Mouse (Mus musculus) frontal cortex, postnatal 25 days (tissue): ENCODE data around the gene Ppp1r12a.
"Not testable (repeated sequence)": the region's sequence is repeated elsewhere in the genome, so short reads cannot be mapped to it uniquely, and the experiment has no call there.

Source experiments
- DNase-seq, 2 experiments: peaks; one replicate each; pipeline ENCODE4 v3.0.0; 2022; ENCODE audit warnings: low spot score in 2 of 2

Gene Ppp1r12a

GRCm38 (mm10) chr10:108198945-108199344, 37.0 kb downstream of the Ppp1r12a start:
- no peak for DNase-seq

- DNase-seq: no peak
Measured at GRCm38 (mm10) chr10:108202126-108202525, 40.1 kb downstream of the Ppp1r12a start.

GRCm38 (mm10) chr10:108203440-108203839, 41.4 kb downstream of the Ppp1r12a start:
- no peak for DNase-seq

- no peak for DNase-seq
Measured at GRCm38 (mm10) chr10:108209396-108209795, 47.4 kb downstream of the Ppp1r12a start.

GRCm38 (mm10) chr10:108224413-108224812, 62.4 kb downstream of the Ppp1r12a start:
- DNase-seq: no peak

GRCm38 (mm10) chr10:108237049-108237448, 75.1 kb downstream of the Ppp1r12a start:
- DNase-seq: no peak

GRCm38 (mm10) chr10:108239061-108239460, 77.1 kb downstream of the Ppp1r12a start:
- DNase-seq: no peak

GRCm38 (mm10) chr10:108250710-108251109, 88.7 kb downstream of the Ppp1r12a start:
- DNase-seq: no peak

GRCm38 (mm10) chr10:108251181-108251580, 89.2 kb downstream of the Ppp1r12a start:
- DNase-seq: no peak

- no peak for DNase-seq
Measured at GRCm38 (mm10) chr10:108255812-108256376, 93.9 kb downstream of the Ppp1r12a start.

GRCm38 (mm10) chr10:108260931-108261330, 98.9 kb downstream of the Ppp1r12a start:
- DNase-seq: no peak

- DNase-seq: no peak
Measured at GRCm38 (mm10) chr10:108264641-108265040, 102.6 kb downstream of the Ppp1r12a start.

- no peak for DNase-seq
Measured at GRCm38 (mm10) chr10:108271201-108271600, 109.2 kb downstream of the Ppp1r12a start.

GRCm38 (mm10) chr10:108276678-108277077, 114.7 kb downstream of the Ppp1r12a start:
- no peak for DNase-seq

GRCm38 (mm10) chr10:108277198-108277597, 115.2 kb downstream of the Ppp1r12a start:
- DNase-seq: no peak

- DNase-seq: not testable (repeated sequence)
Measured at GRCm38 (mm10) chr10:108281099-108281498, 119.1 kb downstream of the Ppp1r12a start.

GRCm38 (mm10) chr10:108282351-108282750, 120.4 kb downstream of the Ppp1r12a start:
- no peak for DNase-seq

GRCm38 (mm10) chr10:108283418-108283817, 121.4 kb downstream of the Ppp1r12a start:
- DNase-seq: no peak

GRCm38 (mm10) chr10:108283837-108284236, 121.8 kb downstream of the Ppp1r12a start:
- DNase-seq: no peak

GRCm38 (mm10) chr10:108284445-108284844, 122.5 kb downstream of the Ppp1r12a start:
- DNase-seq: no peak

- no peak for DNase-seq
Measured at GRCm38 (mm10) chr10:108284977-108285376, 123.0 kb downstream of the Ppp1r12a start.

GRCm38 (mm10) chr10:108286658-108287437, 124.9 kb downstream of the Ppp1r12a start:
- no peak for DNase-seq

GRCm38 (mm10) chr10:108287438-108287801, 125.4 kb downstream of the Ppp1r12a start:
- DNase-seq: no peak
